Mouse (Mus musculus): Measurements from ENCODE around the gene 1700029H14Rik. TPM values are rescaled to one million over a fixed set of nuclear protein-coding genes. Genes with fewer than 3 reads are reported as not detected.

Gene 1700029H14Rik
- polyA plus RNA-seq, 1 experiment: not detected

- H3K27ac ChIP-seq (replicated peaks; ENCODE audit: low read depth, low read length): no peak overlapping the region
- no peaks in the 10 kb centered on the region for H3K4me1 ChIP-seq (ENCODE audit: control insufficient read depth, insufficient read depth, insufficient read length, low read length)
- H3K4me3 ChIP-seq (ENCODE audit: insufficient read depth, low read depth, low read length): no peak overlapping the region
These were observed 15.6 kb upstream of the 1700029H14Rik start for GRCm38 (mm10) chr8:13577869-13578268.

- Histone ChIP-seq H3K4me1 (ENCODE audit: control insufficient read depth, insufficient read depth, insufficient read length, low read length) (no peaks in the 10 kb centered on the region), H3K27ac (replicated peaks; ENCODE audit: low read depth, low read length) (no peak overlapping the region), H3K4me3 (ENCODE audit: insufficient read depth, low read depth, low read length) (no peak overlapping the region)
These were observed 9.7 kb upstream of the 1700029H14Rik start for GRCm38 (mm10) chr8:13571999-13572398.

- no peak overlapping the region for H3K4me3 ChIP-seq (ENCODE audit: insufficient read depth, low read depth, low read length)
- no peaks in the 10 kb centered on the region for H3K4me1 ChIP-seq (ENCODE audit: control insufficient read depth, insufficient read depth, insufficient read length, low read length)
- H3K27ac ChIP-seq (replicated peaks; ENCODE audit: low read depth, low read length): no peak overlapping the region
These were observed 4.7 kb downstream of the 1700029H14Rik start for GRCm38 (mm10) chr8:13557526-13557925.

- Histone ChIP-seq H3K27ac (replicated peaks; ENCODE audit: low read depth, low read length) (no peak overlapping the region), H3K4me1 (ENCODE audit: control insufficient read depth, insufficient read depth, insufficient read length, low read length) (no peaks in the 10 kb centered on the region), H3K4me3 (ENCODE audit: insufficient read depth, low read depth, low read length) (no peak overlapping the region)
These were observed 10.8 kb downstream of the 1700029H14Rik start for GRCm38 (mm10) chr8:13551574-13551830.

GRCm38 (mm10) chr8:13550718-13551573 lies 11.3 kb downstream of the 1700029H14Rik start:
- Histone ChIP-seq H3K4me1 (ENCODE audit: control insufficient read depth, insufficient read depth, insufficient read length, low read length) (no peaks in the 10 kb centered on the region), H3K4me3 (ENCODE audit: insufficient read depth, low read depth, low read length) (no peak overlapping the region), H3K27ac (replicated peaks; ENCODE audit: low read depth, low read length) (no peak overlapping the region)

GRCm38 (mm10) chr8:13548831-13549230 lies 13.4 kb downstream of the 1700029H14Rik start:
- H3K4me3 ChIP-seq (ENCODE audit: insufficient read depth, low read depth, low read length): no peak overlapping the region
- H3K4me1 ChIP-seq (ENCODE audit: control insufficient read depth, insufficient read depth, insufficient read length, low read length): no peaks in the 10 kb centered on the region
- H3K27ac ChIP-seq (replicated peaks; ENCODE audit: low read depth, low read length): no peak overlapping the region

- no peak overlapping the region for H3K27ac ChIP-seq (replicated peaks; ENCODE audit: low read depth, low read length)
- no peaks in the 10 kb centered on the region for H3K4me1 ChIP-seq (ENCODE audit: control insufficient read depth, insufficient read depth, insufficient read length, low read length)
- H3K4me3 ChIP-seq (ENCODE audit: insufficient read depth, low read depth, low read length): no peak overlapping the region
These were observed 14.0 kb downstream of the 1700029H14Rik start for GRCm38 (mm10) chr8:13548235-13548634.

- no peak overlapping the region for H3K4me3 ChIP-seq (ENCODE audit: insufficient read depth, low read depth, low read length)
- H3K27ac ChIP-seq (replicated peaks; ENCODE audit: low read depth, low read length): no peak overlapping the region
- H3K4me1 ChIP-seq (ENCODE audit: control insufficient read depth, insufficient read depth, insufficient read length, low read length): no peaks in the 10 kb centered on the region
These were observed 15.8 kb downstream of the 1700029H14Rik start for GRCm38 (mm10) chr8:13546421-13546820.

GRCm38 (mm10) chr8:13541526-13541925 lies 20.7 kb downstream of the 1700029H14Rik start:
- Histone ChIP-seq H3K27ac (replicated peaks; ENCODE audit: low read depth, low read length) (no peak overlapping the region), H3K4me1 (ENCODE audit: control insufficient read depth, insufficient read depth, insufficient read length, low read length) (peaks cover 2% of the 10 kb centered on the region; the same call in 1 of the 2 replicates), H3K4me3 (ENCODE audit: insufficient read depth, low read depth, low read length) (no peak overlapping the region)

GRCm38 (mm10) chr8:13540122-13540521 lies 22.1 kb downstream of the 1700029H14Rik start:
- H3K4me1 ChIP-seq (ENCODE audit: control insufficient read depth, insufficient read depth, insufficient read length, low read length): peaks cover 2% of the 10 kb centered on the region; the same call in 1 of the 2 replicates
- no peak overlapping the region for H3K4me3 ChIP-seq (ENCODE audit: insufficient read depth, low read depth, low read length)
- H3K27ac ChIP-seq (replicated peaks; ENCODE audit: low read depth, low read length): no peak overlapping the region

- H3K27ac ChIP-seq (replicated peaks; ENCODE audit: low read depth, low read length): no peak overlapping the region
These were observed 23.4 kb downstream of the 1700029H14Rik start for GRCm38 (mm10) chr8:13538821-13539220.

GRCm38 (mm10) chr8:13537102-13537501 lies 25.2 kb downstream of the 1700029H14Rik start:
- peaks cover 2% of the 10 kb centered on the region; the same call in 1 of the 2 replicates for H3K4me1 ChIP-seq (ENCODE audit: control insufficient read depth, insufficient read depth, insufficient read length, low read length)

More at GRCm38 (mm10) chr8:13538821-13539220, 23.4 kb downstream of the 1700029H14Rik start:
- H3K4me3 ChIP-seq (ENCODE audit: insufficient read depth, low read depth, low read length): no peak overlapping the region
- H3K4me1 ChIP-seq (ENCODE audit: control insufficient read depth, insufficient read depth, insufficient read length, low read length): peaks cover 2% of the 10 kb centered on the region; the same call in 1 of the 2 replicates

GRCm38 (mm10) chr8:13533123-13533522 lies 29.1 kb downstream of the 1700029H14Rik start:
- peaks cover 27% of the 10 kb centered on the region for H3K4me1 ChIP-seq (ENCODE audit: control insufficient read depth, insufficient read depth, insufficient read length, low read length)
- no peak overlapping the region for H3K27ac ChIP-seq (replicated peaks; ENCODE audit: low read depth, low read length)
- H3K4me3 ChIP-seq (ENCODE audit: insufficient read depth, low read depth, low read length): no peak overlapping the region

More at GRCm38 (mm10) chr8:13537102-13537501, 25.2 kb downstream of the 1700029H14Rik start:
- Histone ChIP-seq H3K27ac (replicated peaks; ENCODE audit: low read depth, low read length) (no peak overlapping the region), H3K4me3 (ENCODE audit: insufficient read depth, low read depth, low read length) (no peak overlapping the region)

GRCm38 (mm10) chr8:13531602-13532171 lies 30.6 kb downstream of the 1700029H14Rik start:
- peaks cover 26% of the 10 kb centered on the region for H3K4me1 ChIP-seq (ENCODE audit: control insufficient read depth, insufficient read depth, insufficient read length, low read length)
- no peak overlapping the region for H3K4me3 ChIP-seq (ENCODE audit: insufficient read depth, low read depth, low read length)
- H3K27ac ChIP-seq (replicated peaks; ENCODE audit: low read depth, low read length): no peak overlapping the region

GRCm38 (mm10) chr8:13530941-13531340 lies 31.3 kb downstream of the 1700029H14Rik start:
- peaks cover 26% of the 10 kb centered on the region for H3K4me1 ChIP-seq (ENCODE audit: control insufficient read depth, insufficient read depth, insufficient read length, low read length)
- H3K27ac ChIP-seq (replicated peaks; ENCODE audit: low read depth, low read length): no peak overlapping the region
- H3K4me3 ChIP-seq (ENCODE audit: insufficient read depth, low read depth, low read length): no peak overlapping the region

- Histone ChIP-seq H3K4me1 (ENCODE audit: control insufficient read depth, insufficient read depth, insufficient read length, low read length) (peaks cover 26% of the 10 kb centered on the region), H3K27ac (replicated peaks; ENCODE audit: low read depth, low read length) (no peak overlapping the region; the same call in 1 of the 2 replicates), H3K4me3 (ENCODE audit: insufficient read depth, low read depth, low read length) (no peak overlapping the region)
These were observed 31.9 kb downstream of the 1700029H14Rik start for GRCm38 (mm10) chr8:13530401-13530800.

All from brown adipose tissue, adult 24 weeks (tissue).